In genomic region chr10:84774573-84774972, GRCm38 (mm10) we compare ENCODE assay signal across 8 mouse cellular contexts. TPM values are rescaled to one million over a fixed set of nuclear protein-coding genes. Genes with fewer than 3 reads are reported as not detected.
DNase-seq lines count a peak whose midpoint lies in the region; ATAC-seq and TF ChIP-seq lines count a peak whose summit lies in the region.

No protein-coding gene starts in this region.

- H3K4me2 ChIP-seq in hindbrain, postnatal 0 days (ENCODE audit: low read depth, low read length) = no peak overlapping the region
- no peak overlapping the region for H3K4me2 ChIP-seq in hindbrain, embryonic 12.5 days (replicated peaks)
- peak overlapping the region; percentile 34 for H3K4me2 ChIP-seq in heart, embryonic 15.5 days
- H3K4me2 ChIP-seq in lung, embryonic 14.5 days = no peak overlapping the region

- H3K27me3 ChIP-seq in hindbrain, postnatal 0 days (ENCODE audit: insufficient read depth, low read length) = no peaks in the 10 kb centered on the region
- H3K27me3 ChIP-seq in hindbrain, embryonic 12.5 days = no peaks in the 10 kb centered on the region
- H3K27me3 ChIP-seq in heart, embryonic 15.5 days = 0 out of 2 replicates have a peak, but pooled peaks cover 4% of the 10 kb centered on the region
- H3K27me3 ChIP-seq in lung, embryonic 14.5 days (ENCODE audit: insufficient read depth, low read length) = no peaks in the 10 kb centered on the region

- H3K4me1 ChIP-seq in hindbrain, postnatal 0 days (ENCODE audit: insufficient read depth, low read length) = no peaks in the 10 kb centered on the region
- peaks cover 7% of the 10 kb centered on the region for H3K4me1 ChIP-seq in hindbrain, embryonic 12.5 days
- peaks cover 34% of the 10 kb centered on the region for H3K4me1 ChIP-seq in heart, embryonic 15.5 days (replicated peaks)
- H3K4me1 ChIP-seq in lung, embryonic 14.5 days (ENCODE audit: insufficient read depth) = peaks cover 8% of the 10 kb centered on the region; the same call in 1 of the 2 replicates

- ATAC-seq in hindbrain, postnatal 0 days = peak; percentile 61
- no peak for ATAC-seq in hindbrain, embryonic 12.5 days (ENCODE audit: low FRiP score)
- ATAC-seq in heart, embryonic 15.5 days (replicated peaks; ENCODE audit: insufficient number of reproducible peaks, insufficient read depth, low FRiP score, low read depth) = peak; percentile 56
- peak; percentile 84 for ATAC-seq in lung, embryonic 14.5 days (ENCODE audit: insufficient read depth)
- no peak for ATAC-seq in cerebellum, adult (ENCODE audit: insufficient number of reproducible peaks, low FRiP score, low TSS enrichment)

- H3K9ac ChIP-seq in hindbrain, postnatal 0 days (replicated peaks; ENCODE audit: low read length) = no peak overlapping the region
- H3K9ac ChIP-seq in hindbrain, embryonic 12.5 days = no peak overlapping the region
- H3K9ac ChIP-seq in heart, embryonic 15.5 days = no peak overlapping the region
- H3K9ac ChIP-seq in lung, embryonic 14.5 days = no peak overlapping the region

- peak; percentile 69 for DNase-seq in hindbrain, postnatal 0 days (ENCODE audit: low spot score)
- peak; percentile 39 for DNase-seq in MEL-GATA-1-ER (ENCODE audit: extremely low read depth, low read depth)
- DNase-seq in lung, embryonic 14.5 days = peak; percentile 86
- peak; percentile 66 to 79 for DNase-seq in spleen, postnatal 4 days (ENCODE audit: low spot score in 2 of 2)
- no peak for DNase-seq in embryo, embryonic 9.5 days (ENCODE audit: extremely low spot score)

- H3K36me3 ChIP-seq in hindbrain, postnatal 0 days (ENCODE audit: insufficient read depth, low read length) = no peaks in the 10 kb centered on the region
- no peaks in the 10 kb centered on the region for H3K36me3 ChIP-seq in hindbrain, embryonic 12.5 days
- no peaks in the 10 kb centered on the region for H3K36me3 ChIP-seq in heart, embryonic 15.5 days
- H3K36me3 ChIP-seq in lung, embryonic 14.5 days (ENCODE audit: insufficient read depth) = no peaks in the 10 kb centered on the region

- WGBS in hindbrain, postnatal 0 days = 43% methylated on average over 12 of the region's 12 CpGs
- 88% methylated on average over 12 of the region's 12 CpGs for WGBS in hindbrain, embryonic 12.5 days
- WGBS in heart, embryonic 15.5 days = 30% methylated on average over 12 of the region's 12 CpGs
- 50% methylated on average over 12 of the region's 12 CpGs for WGBS in lung, embryonic 14.5 days

- TF ChIP-seq CTCF in hindbrain, postnatal 0 days (IDR thresholded peaks at IDR 0.05; ENCODE audit: low read depth) = no peak
- TF ChIP-seq CTCF in lung, embryonic 14.5 days (IDR thresholded peaks at IDR 0.05; ENCODE audit: low read depth) = no peak

- H3K4me3 ChIP-seq in hindbrain, postnatal 0 days (ENCODE audit: low read length) = no peak overlapping the region
- H3K4me3 ChIP-seq in hindbrain, embryonic 12.5 days = no peak overlapping the region
- H3K4me3 ChIP-seq in heart, embryonic 15.5 days = no peak overlapping the region
- no peak overlapping the region for H3K4me3 ChIP-seq in lung, embryonic 14.5 days (ENCODE audit: low read depth, low read length)

- no peak overlapping the region for H3K27ac ChIP-seq in hindbrain, postnatal 0 days
- H3K27ac ChIP-seq in hindbrain, embryonic 12.5 days = no peak overlapping the region
- peak overlapping the region; percentile 33 for H3K27ac ChIP-seq in heart, embryonic 15.5 days
- no peak overlapping the region for H3K27ac ChIP-seq in lung, embryonic 14.5 days (ENCODE audit: low read depth)

- no peaks in the 10 kb centered on the region for H3K9me3 ChIP-seq in hindbrain, postnatal 0 days (ENCODE audit: low read length)
- H3K9me3 ChIP-seq in hindbrain, embryonic 12.5 days (replicated peaks) = no peaks in the 10 kb centered on the region
- no peaks in the 10 kb centered on the region for H3K9me3 ChIP-seq in heart, embryonic 15.5 days (replicated peaks)
- H3K9me3 ChIP-seq in lung, embryonic 14.5 days (ENCODE audit: low read depth, low read length) = no peaks in the 10 kb centered on the region

RNA-seq across cellular contexts. Expression of gene Rfx4, which starts 18.7 kb away (rescaled TPM):
- 16.7 and 21.5 TPM in 2 replicates for total RNA-seq in hindbrain, postnatal 0 days (2014; rRNA removed)
- 16.1 and 17.1 TPM in 2 replicates for polyA plus RNA-seq in hindbrain, postnatal 0 days (2015; fragmentation: Nextera tagmentation; extraction: Ambion mirVana)
- polyA plus RNA-seq in hindbrain, embryonic 12.5 days (2016; fragmentation: Nextera tagmentation; extraction: Ambion mirVana) = 40.9 and 49.2 TPM in 2 replicates
- polyA plus RNA-seq in heart, embryonic 15.5 days (2015; fragmentation: Nextera tagmentation; extraction: Ambion mirVana) = 0.04 TPM in 1 of 2 replicates, not detected in the other
- not detected in 2 replicates for polyA plus RNA-seq in lung, embryonic 14.5 days (2014; fragmentation: Nextera tagmentation; extraction: Ambion mirVana)

Comparison
In these comparisons a context has a peak if more than half of its experiments do, and no peak if none do; other contexts are left out.
1. ATAC-seq: peak in hindbrain, postnatal 0 days (single experiment), heart, embryonic 15.5 days (single experiment) and lung, embryonic 14.5 days (single experiment); none in hindbrain, embryonic 12.5 days (single experiment) and cerebellum, adult (single experiment).
2. RNA of gene Rfx4, which starts 18.7 kb away (polyA plus RNA-seq): 40.9 to 49.2 TPM in hindbrain, embryonic 12.5 days and 16.1 to 17.1 TPM in hindbrain, postnatal 0 days; 0.04 TPM in heart, embryonic 15.5 days and not detected in lung, embryonic 14.5 days; every median in the first group is over 10 times any median in the second.